Mouse (Mus musculus): ENCODE results near the gene Arhgef3. TPM values are rescaled to one million over a fixed set of nuclear protein-coding genes. Genes with fewer than 3 reads are reported as not detected.

Gene Arhgef3
- polyA plus RNA-seq, 1 experiment from 2014 or later, result 9.0 TPM

DNA sequence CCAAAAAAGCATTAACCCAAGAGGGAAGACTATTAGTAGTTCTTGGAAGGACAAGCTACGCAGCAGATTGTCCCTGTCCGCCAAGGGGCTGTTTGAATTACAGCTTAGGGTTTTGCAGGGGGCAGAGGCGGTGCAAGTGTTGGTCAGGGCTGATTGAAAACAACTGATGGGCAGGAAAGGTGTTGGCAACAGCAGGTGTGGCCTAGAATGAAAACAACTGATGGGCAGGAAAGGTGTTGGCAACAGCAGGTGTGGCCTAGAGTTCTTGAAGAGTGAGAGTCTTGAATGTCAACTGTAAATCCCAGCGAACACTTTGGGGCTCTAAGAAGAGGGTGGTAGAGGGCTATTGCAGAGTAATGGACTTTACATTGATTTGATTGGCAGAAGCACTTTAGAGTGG is 241.2 kb downstream of the Arhgef3 start:
- 67% methylated on average over 4 of the region's 4 CpGs for WGBS
- H3K4me2 ChIP-seq, result no peak overlapping the region
- peaks cover 19% of the 10 kb centered on the region for H3K4me1 ChIP-seq (ENCODE audit: insufficient read depth)
- H3K27ac ChIP-seq (ENCODE audit: low read depth), result no peak overlapping the region
- no peaks in the 10 kb centered on the region for H3K27me3 ChIP-seq (ENCODE audit: insufficient read depth, low read length)
- DNase-seq (no peak), ATAC-seq (ENCODE audit: insufficient read depth) (no peak)
- no peaks in the 10 kb centered on the region for H3K36me3 ChIP-seq (ENCODE audit: insufficient read depth)
- H3K9ac ChIP-seq, result no peak overlapping the region
- H3K9me3 ChIP-seq (ENCODE audit: low read depth, low read length), result no peaks in the 10 kb centered on the region
- no peak for TF ChIP-seq CTCF (IDR thresholded peaks at IDR 0.05; ENCODE audit: low read depth)
- H3K4me3 ChIP-seq (ENCODE audit: low read depth, low read length), result no peak overlapping the region

DNA sequence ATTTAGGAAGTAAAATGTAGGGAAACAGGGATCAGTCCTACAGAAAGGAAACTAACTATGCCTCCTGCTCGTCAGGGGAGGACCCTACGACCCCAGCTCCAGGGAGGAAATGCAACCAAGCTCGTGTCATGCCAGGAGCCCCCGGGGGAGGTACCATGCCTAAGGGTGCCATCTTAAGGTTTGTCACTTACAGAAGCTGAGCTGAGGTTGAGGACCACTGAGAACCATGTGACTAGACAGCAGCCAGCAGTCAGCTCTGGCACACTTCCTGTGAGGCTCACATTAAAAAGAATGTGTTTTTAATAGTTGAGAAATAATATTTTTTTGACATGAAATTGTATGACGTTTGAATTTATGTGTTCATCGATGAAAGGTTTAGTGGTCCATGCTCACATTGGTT is 242.4 kb downstream of the Arhgef3 start:
- no peak overlapping the region for H3K4me3 ChIP-seq (ENCODE audit: low read depth, low read length)
- H3K9me3 ChIP-seq (ENCODE audit: low read depth, low read length), result no peaks in the 10 kb centered on the region
- no peaks in the 10 kb centered on the region for H3K27me3 ChIP-seq (ENCODE audit: insufficient read depth, low read length)
- 66% methylated on average over 6 of the region's 6 CpGs for WGBS
- TF ChIP-seq CTCF (IDR thresholded peaks at IDR 0.05; ENCODE audit: low read depth), result no peak
- H3K27ac ChIP-seq (ENCODE audit: low read depth), result no peak overlapping the region
- no peaks in the 10 kb centered on the region for H3K36me3 ChIP-seq (ENCODE audit: insufficient read depth)
- no peak overlapping the region for H3K9ac ChIP-seq
- no peak overlapping the region for H3K4me2 ChIP-seq
- ATAC-seq (ENCODE audit: insufficient read depth) (no peak), DNase-seq (no peak)
- H3K4me1 ChIP-seq (ENCODE audit: insufficient read depth), result peaks cover 10% of the 10 kb centered on the region; the same call in 1 of the 2 replicates

DNA sequence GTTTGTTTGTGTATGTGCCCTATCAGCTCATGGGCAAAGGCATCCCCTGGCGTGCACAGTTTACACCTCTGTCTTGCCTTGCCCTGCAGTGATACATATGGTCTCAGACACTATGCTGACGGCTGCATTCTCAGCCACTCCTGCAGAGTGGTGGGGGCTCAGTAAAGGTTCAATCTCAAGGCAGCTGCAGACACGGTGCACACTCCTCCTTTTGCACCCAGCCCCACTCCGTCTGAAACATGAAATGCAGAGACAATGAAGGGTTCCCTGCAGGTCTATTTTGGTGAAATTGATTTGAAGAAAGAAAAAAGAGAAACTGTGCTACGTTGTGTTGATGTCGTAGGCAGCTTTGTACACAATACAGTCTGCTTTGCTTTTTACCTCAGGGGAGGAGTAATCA is 243.5 kb downstream of the Arhgef3 start:
- no peak overlapping the region for H3K4me3 ChIP-seq (ENCODE audit: low read depth, low read length)
- H3K27ac ChIP-seq (ENCODE audit: low read depth), result no peak overlapping the region
- no peaks in the 10 kb centered on the region for H3K27me3 ChIP-seq (ENCODE audit: insufficient read depth, low read length)
- DNase-seq (no peak), ATAC-seq (ENCODE audit: insufficient read depth) (no peak)
- H3K4me1 ChIP-seq (ENCODE audit: insufficient read depth), result peaks cover 1% of the 10 kb centered on the region; the same call in 1 of the 2 replicates
- no peaks in the 10 kb centered on the region for H3K9me3 ChIP-seq (ENCODE audit: low read depth, low read length)
- H3K9ac ChIP-seq, result no peak overlapping the region
- no peaks in the 10 kb centered on the region for H3K36me3 ChIP-seq (ENCODE audit: insufficient read depth)
- no peak overlapping the region for H3K4me2 ChIP-seq
- no peak for TF ChIP-seq CTCF (IDR thresholded peaks at IDR 0.05; ENCODE audit: low read depth)
- 54% methylated on average over 6 of the region's 6 CpGs for WGBS

DNA sequence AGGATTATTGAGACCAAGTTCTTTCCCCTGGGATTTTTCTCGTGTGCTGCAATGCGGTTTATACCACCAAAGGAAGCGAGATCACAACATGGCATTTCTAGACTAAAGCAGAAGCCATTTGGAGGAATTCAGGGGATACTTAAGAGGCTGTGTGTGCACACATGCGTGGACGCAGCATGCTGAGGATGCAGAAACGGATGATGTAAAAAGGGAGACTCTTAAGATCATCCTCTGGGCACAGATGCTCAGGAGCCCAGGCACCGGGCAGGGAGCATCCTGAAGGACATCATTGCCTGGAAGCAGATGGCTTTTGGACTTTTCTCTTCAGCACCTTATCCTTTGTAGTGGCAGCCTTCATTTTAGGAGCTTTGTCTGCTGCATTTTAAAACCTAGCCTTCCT is 246.2 kb downstream of the Arhgef3 start:
- Histone ChIP-seq H3K36me3 (ENCODE audit: insufficient read depth) (no peaks in the 10 kb centered on the region), H3K4me1 (ENCODE audit: insufficient read depth) (no peaks in the 10 kb centered on the region), H3K9ac (no peak overlapping the region), H3K27ac (ENCODE audit: low read depth) (no peak overlapping the region), H3K9me3 (ENCODE audit: low read depth, low read length) (no peaks in the 10 kb centered on the region), H3K27me3 (ENCODE audit: insufficient read depth, low read length) (no peaks in the 10 kb centered on the region), H3K4me3 (ENCODE audit: low read depth, low read length) (no peak overlapping the region), H3K4me2 (no peak overlapping the region)
- no peak for DNase-seq
- ATAC-seq (ENCODE audit: insufficient read depth), result no peak
- no peak for TF ChIP-seq CTCF (IDR thresholded peaks at IDR 0.05; ENCODE audit: low read depth)
- 84% methylated on average over 7 of the region's 7 CpGs for WGBS

DNA sequence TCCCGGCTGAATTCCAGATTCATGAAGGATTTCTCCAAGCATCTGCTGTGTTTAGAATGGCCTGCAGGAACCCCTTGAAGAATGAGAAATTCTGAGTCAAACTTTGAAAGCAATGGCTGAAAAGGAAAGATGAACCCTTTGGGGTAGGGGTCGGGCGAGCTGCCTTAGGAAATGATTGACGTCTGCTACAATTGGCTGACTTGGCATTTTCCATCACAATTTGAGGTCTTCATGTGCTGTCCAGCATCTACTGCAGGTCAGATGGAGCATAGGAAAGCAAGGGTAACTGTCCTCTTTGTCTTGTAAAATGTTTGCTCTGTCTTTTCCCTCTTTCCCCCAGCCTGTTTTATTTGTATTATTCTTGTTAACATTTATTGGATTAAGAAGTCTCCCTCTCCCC is 246.8 kb downstream of the Arhgef3 start:
- TF ChIP-seq CTCF (IDR thresholded peaks at IDR 0.05; ENCODE audit: low read depth), result no peak
- 60% methylated on average over 4 of the region's 4 CpGs for WGBS
- Histone ChIP-seq H3K36me3 (ENCODE audit: insufficient read depth) (no peaks in the 10 kb centered on the region), H3K27ac (ENCODE audit: low read depth) (no peak overlapping the region), H3K4me3 (ENCODE audit: low read depth, low read length) (no peak overlapping the region), H3K9me3 (ENCODE audit: low read depth, low read length) (no peaks in the 10 kb centered on the region), H3K27me3 (ENCODE audit: insufficient read depth, low read length) (no peaks in the 10 kb centered on the region), H3K9ac (no peak overlapping the region), H3K4me2 (no peak overlapping the region), H3K4me1 (ENCODE audit: insufficient read depth) (no peaks in the 10 kb centered on the region)
- no peak for DNase-seq
- ATAC-seq (ENCODE audit: insufficient read depth), result no peak

DNA sequence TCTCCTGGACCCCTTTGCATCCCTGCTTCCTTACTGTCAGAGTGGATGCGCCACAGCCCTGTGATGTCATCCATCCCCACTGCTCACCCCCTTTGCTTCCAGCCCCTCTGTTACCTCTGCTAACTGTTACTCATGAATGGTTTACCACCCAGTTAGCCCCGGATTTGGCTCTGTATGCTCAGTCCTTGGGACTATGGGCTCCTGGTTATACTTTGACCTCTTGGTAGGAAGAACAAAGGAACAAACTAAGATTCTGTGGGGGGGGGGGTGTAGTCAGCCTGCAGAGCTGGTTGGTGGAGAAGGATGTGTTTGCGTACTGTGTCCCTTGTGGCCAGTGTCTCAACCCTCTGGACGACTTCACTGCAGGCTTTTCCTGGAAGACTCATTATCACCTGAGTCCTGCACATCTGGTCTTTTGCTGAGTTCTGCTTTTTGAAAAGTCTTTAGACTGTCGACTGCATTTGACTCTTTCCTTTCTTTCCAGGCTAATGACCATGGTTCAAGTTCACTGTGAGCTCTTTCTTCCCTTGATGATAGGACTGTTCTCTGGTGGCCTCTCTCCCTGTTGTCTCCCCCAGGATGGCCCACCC is 250.1 kb downstream of the Arhgef3 start:
- Histone ChIP-seq H3K4me1 (ENCODE audit: insufficient read depth) (no peaks in the 10 kb centered on the region), H3K27ac (ENCODE audit: low read depth) (no peak overlapping the region), H3K27me3 (ENCODE audit: insufficient read depth, low read length) (no peaks in the 10 kb centered on the region), H3K9ac (no peak overlapping the region), H3K4me2 (no peak overlapping the region), H3K36me3 (ENCODE audit: insufficient read depth) (no peaks in the 10 kb centered on the region), H3K9me3 (ENCODE audit: low read depth, low read length) (no peaks in the 10 kb centered on the region), H3K4me3 (ENCODE audit: low read depth, low read length) (no peak overlapping the region)
- no peak for DNase-seq
- WGBS, result 69% methylated on average over 5 of the region's 5 CpGs
- no peak for TF ChIP-seq CTCF (IDR thresholded peaks at IDR 0.05; ENCODE audit: low read depth)
- ATAC-seq (ENCODE audit: insufficient read depth), result no peak

DNA sequence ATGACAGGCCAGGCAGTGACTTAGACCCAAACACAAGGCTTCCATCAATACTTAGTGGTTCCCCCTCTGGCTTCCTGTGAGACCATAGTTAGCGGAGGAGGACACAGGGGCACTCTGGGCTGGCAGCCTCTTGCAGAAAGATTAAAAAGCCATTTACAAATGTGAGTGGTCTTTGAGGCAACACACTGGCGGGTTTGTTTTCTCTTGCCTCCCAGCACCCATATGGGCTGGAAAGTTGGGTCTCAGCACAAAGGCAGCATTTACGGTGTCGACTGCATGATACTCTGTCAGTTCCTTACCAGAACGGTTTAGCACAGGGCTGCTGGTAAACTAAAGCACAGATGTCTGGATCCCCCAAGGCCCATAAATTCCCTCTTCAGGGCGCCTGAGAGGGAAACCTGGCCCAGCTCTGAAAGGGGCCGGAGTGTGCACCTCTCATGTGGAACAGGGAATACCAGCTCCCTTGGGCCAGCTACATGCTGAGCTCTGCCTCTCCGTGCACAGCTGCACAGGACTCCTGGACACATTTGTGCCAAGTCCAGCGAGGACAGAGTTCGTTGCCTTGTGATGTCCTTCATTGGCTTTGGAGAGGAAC is 252.5 kb downstream of the Arhgef3 start:
- WGBS, result 68% methylated on average over 10 of the region's 10 CpGs
- H3K4me3 ChIP-seq (ENCODE audit: low read depth, low read length), result no peak overlapping the region
- no peak for DNase-seq

More for the DNA sequence above, 252.5 kb downstream of the Arhgef3 start:
- no peak for ATAC-seq (ENCODE audit: insufficient read depth)
- Histone ChIP-seq H3K9me3 (ENCODE audit: low read depth, low read length) (no peaks in the 10 kb centered on the region), H3K36me3 (ENCODE audit: insufficient read depth) (no peaks in the 10 kb centered on the region), H3K9ac (no peak overlapping the region), H3K4me2 (no peak overlapping the region), H3K27ac (ENCODE audit: low read depth) (no peak overlapping the region), H3K4me1 (ENCODE audit: insufficient read depth) (no peaks in the 10 kb centered on the region), H3K27me3 (ENCODE audit: insufficient read depth, low read length) (no peaks in the 10 kb centered on the region)
- TF ChIP-seq CTCF (IDR thresholded peaks at IDR 0.05; ENCODE audit: low read depth), result no peak
